7 mouse cellular contexts compared by ENCODE assay signal in genomic region chr17:34589681-34590101, GRCm38 (mm10). TPM values are rescaled to one million over a fixed set of nuclear protein-coding genes. Genes with fewer than 3 reads are reported as not detected.
DNase-seq lines count a peak whose midpoint lies in the region; ATAC-seq and TF ChIP-seq lines count a peak whose summit lies in the region.

Gene Gpsm3, plus strand, starts transcription at chr17:34589806.

- no peak within 1 kb of the TSS for H3K9ac ChIP-seq in hindbrain, postnatal 0 days (replicated peaks; ENCODE audit: low read length)
- peak within 1 kb of the TSS; percentile 95; the same call in 1 of the 2 replicates for H3K9ac ChIP-seq in liver, embryonic 16.5 days (ENCODE audit: low read depth, low read length)
- H3K9ac ChIP-seq in neural tube, embryonic 13.5 days: peak within 1 kb of the TSS; percentile 17; the same call in 1 of the 2 replicates

- TF ChIP-seq CTCF in G1E (IDR thresholded peaks at IDR 0.05; ENCODE audit: low read depth, low read length): no peak
- no peak for TF ChIP-seq CTCF in hindbrain, postnatal 0 days (IDR thresholded peaks at IDR 0.05; ENCODE audit: low read depth)

- H3K4me2 ChIP-seq in hindbrain, postnatal 0 days (ENCODE audit: low read depth, low read length): peak within 1 kb of the TSS; percentile 11; the same call in 1 of the 2 replicates
- H3K4me2 ChIP-seq in liver, embryonic 16.5 days (ENCODE audit: low read depth, low read length): peak within 1 kb of the TSS; percentile 100
- H3K4me2 ChIP-seq in neural tube, embryonic 13.5 days: peak within 1 kb of the TSS; percentile 91

- H3K36me3 ChIP-seq in G1E (replicated peaks): peaks cover 23% of the 10 kb centered on the region
- 0 out of 2 replicates have a peak, but pooled peaks cover 2% of the 10 kb centered on the region for H3K36me3 ChIP-seq in hindbrain, postnatal 0 days (ENCODE audit: insufficient read depth, low read length)
- H3K36me3 ChIP-seq in liver, embryonic 16.5 days (ENCODE audit: control insufficient read depth, insufficient read depth): peaks cover 2% of the 10 kb centered on the region; the same call in 1 of the 2 replicates
- peaks cover 3% of the 10 kb centered on the region for H3K36me3 ChIP-seq in neural tube, embryonic 13.5 days

- no peak for ATAC-seq in G1E (ENCODE audit: extremely low read depth, insufficient number of reproducible peaks, low FRiP score, poor library complexity, severe bottlenecking)
- ATAC-seq in hindbrain, postnatal 0 days: no peak
- ATAC-seq in liver, embryonic 16.5 days (ENCODE audit: low read depth): no peak
- ATAC-seq in neural tube, embryonic 13.5 days (ENCODE audit: low read depth): no peak

- DNase-seq in CD4-positive helper T cell, adult 2 months (ENCODE audit: low read depth, low spot score): peak; percentile 77
- peak; percentile 73 for DNase-seq in G1E (ENCODE audit: low spot score)
- peak; percentile 78 for DNase-seq in gastrocnemius, postnatal 14 days
- no peak for DNase-seq in hindbrain, postnatal 0 days (ENCODE audit: low spot score)
- DNase-seq in Muller cell, postnatal 12 days (ENCODE audit: inconsistent ontology term): no peak

- peaks cover 69% of the 10 kb centered on the region for H3K4me1 ChIP-seq in G1E (ENCODE audit: insufficient read depth, low read depth, low read length)
- peaks cover 25% of the 10 kb centered on the region for H3K4me1 ChIP-seq in hindbrain, postnatal 0 days (ENCODE audit: insufficient read depth, low read length)
- peaks cover 67% of the 10 kb centered on the region for H3K4me1 ChIP-seq in liver, embryonic 16.5 days (ENCODE audit: control insufficient read depth, low read depth, low read length)
- peaks cover 80% of the 10 kb centered on the region for H3K4me1 ChIP-seq in neural tube, embryonic 13.5 days (replicated peaks)

- H3K27me3 ChIP-seq in G1E (ENCODE audit: insufficient read depth, low read length): no peaks in the 10 kb centered on the region
- H3K27me3 ChIP-seq in hindbrain, postnatal 0 days (ENCODE audit: insufficient read depth, low read length): no peaks in the 10 kb centered on the region
- no peaks in the 10 kb centered on the region for H3K27me3 ChIP-seq in liver, embryonic 16.5 days (ENCODE audit: control insufficient read depth, insufficient read depth, low read depth, low read length)
- H3K27me3 ChIP-seq in neural tube, embryonic 13.5 days: no peaks in the 10 kb centered on the region

- peak within 1 kb of the TSS; percentile 74 for H3K4me3 ChIP-seq in G1E (ENCODE audit: low read depth, low read length)
- no peak within 1 kb of the TSS for H3K4me3 ChIP-seq in hindbrain, postnatal 0 days (ENCODE audit: low read length)
- H3K4me3 ChIP-seq in liver, embryonic 16.5 days (ENCODE audit: low read depth, low read length): peak within 1 kb of the TSS; percentile 83
- 0 out of 2 replicates have a peak within 1 kb of the TSS, but pooled peaks have one; percentile 0 for H3K4me3 ChIP-seq in neural tube, embryonic 13.5 days

- H3K9me3 ChIP-seq in G1E (replicated peaks): no peaks in the 10 kb centered on the region
- H3K9me3 ChIP-seq in hindbrain, postnatal 0 days (ENCODE audit: low read length): no peaks in the 10 kb centered on the region
- no peaks in the 10 kb centered on the region for H3K9me3 ChIP-seq in liver, embryonic 16.5 days (replicated peaks; ENCODE audit: control insufficient read depth, low read length)
- no peaks in the 10 kb centered on the region for H3K9me3 ChIP-seq in neural tube, embryonic 13.5 days

- peak within 1 kb of the TSS; percentile 96; the same call in 1 of the 2 replicates for H3K27ac ChIP-seq in hindbrain, postnatal 0 days
- H3K27ac ChIP-seq in liver, embryonic 16.5 days (ENCODE audit: low read length): peak within 1 kb of the TSS; percentile 89
- H3K27ac ChIP-seq in neural tube, embryonic 13.5 days (replicated peaks): peak within 1 kb of the TSS; percentile 99; the same call in 1 of the 2 replicates

- intact Hi-C loops in gastrocnemius, postnatal 14 days (cut with DNase I; ENCODE audit: low total_unique reads): no loop called here

- 27% methylated on average over 7 of the region's 7 CpGs for WGBS in hindbrain, postnatal 0 days
- WGBS in liver, embryonic 16.5 days (ENCODE audit: insufficient replicate concordance): 4% methylated on average over 7 of the region's 7 CpGs
- WGBS in neural tube, embryonic 13.5 days: 40% methylated on average over 7 of the region's 7 CpGs

RNA-seq across cellular contexts. Expression of gene Gpsm3, which starts in this region (rescaled TPM):
- total RNA-seq in G1E (2014; fragmentation: Nextera tagmentation) (86.3 and 99.5 TPM in 2 replicates), G1E (2017) (33.7 and 43.2 TPM in 2 replicates)
- polyA plus RNA-seq in G1E (2012): 399 and 473 TPM in 2 replicates
- total RNA-seq in gastrocnemius, postnatal 14 days (2021): 1 to 10 TPM; 3.1 to 3.6 TPM
- total RNA-seq in hindbrain, postnatal 0 days (2014; rRNA removed): 3.4 and 4.8 TPM in 2 replicates
- 4.8 and 5.4 TPM in 2 replicates for polyA plus RNA-seq in hindbrain, postnatal 0 days (2015; fragmentation: Nextera tagmentation; extraction: Ambion mirVana)
- 14.4 and 15.3 TPM in 2 replicates for polyA plus RNA-seq in liver, embryonic 16.5 days (2015; fragmentation: Nextera tagmentation; extraction: Ambion mirVana)
- polyA plus RNA-seq in neural tube, embryonic 13.5 days (2015; fragmentation: Nextera tagmentation; extraction: Ambion mirVana): 4.8 and 5.3 TPM in 2 replicates

Comparison
In these comparisons a context has a peak if more than half of its experiments do, and no peak if none do; other contexts are left out.
1. RNA of gene Gpsm3 (polyA plus RNA-seq): 399 to 473 TPM in G1E; 14.4 to 15.3 TPM in liver, embryonic 16.5 days, 4.8 to 5.4 TPM in hindbrain, postnatal 0 days and 4.8 to 5.3 TPM in neural tube, embryonic 13.5 days; every median in the first group is over 10 times any median in the second.
2. DNase-seq: peak in CD4-positive helper T cell, adult 2 months (single experiment), G1E (single experiment) and gastrocnemius, postnatal 14 days (single experiment); none in hindbrain, postnatal 0 days (single experiment) and Muller cell, postnatal 12 days (single experiment).
3. H3K4me2 ChIP-seq: peak in every context shown above with its lines; median percentile 100 in liver, embryonic 16.5 days; 91 in neural tube, embryonic 13.5 days; 11 in hindbrain, postnatal 0 days.
4. Peak in every context shown above with its lines, with median percentiles within 50 percentile points of each other: H3K27ac ChIP-seq.